Mouse (Mus musculus) stomach, embryonic 16.5 days (tissue): Measurements from ENCODE around the gene Ift27. TPM values are rescaled to one million over a fixed set of nuclear protein-coding genes. Genes with fewer than 3 reads are reported as not detected.

Experiments used
- ATAC-seq: fragments of 200-750 bp; cut with Nextera tagmentation; 2 replicates; pipeline ENCODE4 v1.8.0; 2017; ENCODE audit warnings: moderate number of reproducible peaks, moderate TSS enrichment; ENCODE audit not compliant: insufficient read depth, low FRiP score
- H3K27ac ChIP-seq: fragments of 300-500 bp; sonication (generic); 2 replicates; pipeline ENCODE4 v1.5.1; 2014; ENCODE audit warnings: low read length
- H3K27me3 ChIP-seq: fragments of 300-500 bp; sonication (generic); 2 replicates; pipeline ENCODE4 v1.6.1; 2014; ENCODE audit warnings: low read length, control low read depth, mixed read lengths; ENCODE audit not compliant: control insufficient read depth, insufficient read depth
- H3K36me3 ChIP-seq: fragments of 300-500 bp; sonication (generic); 2 replicates; pipeline ENCODE4 v1.6.1; 2014; ENCODE audit warnings: low read length; ENCODE audit not compliant: control insufficient read depth, insufficient read depth
- H3K4me1 ChIP-seq: fragments of 300-500 bp; sonication (generic); 2 replicates; pipeline ENCODE4 v1.6.1; 2014; ENCODE audit warnings: low read length, control low read depth, mixed read lengths; ENCODE audit not compliant: control insufficient read depth, insufficient read depth
- H3K4me2 ChIP-seq: fragments of 300-500 bp; sonication (generic); 2 replicates; pipeline ENCODE4 v1.6.1; 2014; ENCODE audit warnings: low read depth, low read length, mixed read lengths
- H3K4me3 ChIP-seq: fragments of 300-500 bp; sonication (generic); replicated peaks from 2 replicates; pipeline ENCODE4 v1.5.1; 2014; ENCODE audit warnings: mild to moderate bottlenecking, low read length
- H3K9ac ChIP-seq: fragments of 300-500 bp; sonication (generic); 2 replicates; pipeline ENCODE4 v1.6.1; 2014; ENCODE audit warnings: low read length
- H3K9me3 ChIP-seq: fragments of 300-500 bp; sonication (generic); replicated peaks from 2 replicates; pipeline ENCODE4 v1.6.1; 2016; ENCODE audit warnings: low read length, control low read depth; ENCODE audit not compliant: control insufficient read depth
- WGBS: fragments of 180-500 bp; shearing (Covaris S2); extraction: QIAGEN DNeasy Blood & Tissue Kit; methylation state at CpG from one replicate; pipeline ENCODE4 v1.1.7; 2014; 5-methylcytosine and 5-hydroxymethylcytosine counted together
- polyA plus RNA-seq: library from polyadenylated mRNA; unstranded; fragments of >200 nt; fragmentation: Nextera tagmentation; extraction: Ambion mirVana; gene quantifications from 2 replicates; pipeline ENCODE4 v1.2.1, GENCODE M21; 2015

Gene Ift27
- polyA plus RNA-seq, 1 experiment from 2014 or later, result 57.7 TPM

DNA sequence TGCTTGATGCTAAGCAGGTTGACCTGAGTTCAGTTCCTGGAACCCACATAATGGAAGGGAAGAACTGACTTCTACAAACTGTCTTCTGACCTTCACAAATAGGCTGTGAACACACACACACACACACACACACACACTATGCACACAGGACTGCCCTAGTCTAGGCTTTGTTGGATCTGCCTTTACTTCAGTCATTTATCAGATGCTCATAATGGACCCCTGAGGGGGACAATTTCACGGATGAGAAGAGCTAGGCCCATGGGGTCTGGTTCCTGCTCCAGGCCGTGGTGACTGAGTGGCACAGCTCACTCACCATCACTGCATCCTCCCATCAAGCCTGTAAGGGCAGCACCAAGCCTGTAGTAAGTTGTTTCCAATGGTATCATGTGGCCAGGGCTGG, 40.5 kb downstream of the Ift27 start:
- Histone ChIP-seq H3K4me2 (no peak overlapping the region), H3K27me3 (no peaks in the 10 kb centered on the region), H3K4me3 (no peak overlapping the region), H3K9ac (no peak overlapping the region), H3K27ac (no peak overlapping the region), H3K36me3 (no peaks in the 10 kb centered on the region), H3K4me1 (no peaks in the 10 kb centered on the region), H3K9me3 (no peaks in the 10 kb centered on the region)
- WGBS, result 51% methylated on average over 2 of the region's 2 CpGs
- no peak for ATAC-seq

DNA sequence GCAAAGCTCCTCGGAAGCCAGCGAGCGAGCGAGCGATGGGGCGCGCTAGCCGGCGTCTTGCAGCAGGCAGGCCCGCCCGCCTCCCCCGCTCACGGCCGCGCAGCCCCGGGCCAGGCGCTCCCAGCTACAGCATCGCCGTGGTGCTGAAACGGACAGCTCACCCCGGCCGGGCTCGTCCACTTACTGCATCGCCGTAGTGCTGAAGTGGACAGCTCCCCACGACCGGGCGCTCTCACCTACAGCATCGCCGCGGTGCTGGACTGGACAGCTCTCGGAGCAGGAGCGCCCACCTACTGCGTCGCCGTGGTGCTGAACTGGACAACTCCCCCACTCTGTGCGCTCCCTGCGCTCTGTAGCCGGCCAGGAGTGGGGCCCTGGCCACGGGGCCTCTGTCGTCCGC, 54.2 kb downstream of the Ift27 start, which contains the start of gene Cacng2:
TSS of gene Cacng2 (minus strand) at position 325 of the 400 bp plus-strand sequence.
- peak within 1 kb of the TSS; percentile 20 for H3K4me2 ChIP-seq
- no peaks in the 10 kb centered on the region for H3K36me3 ChIP-seq
- no peak within 1 kb of the TSS for H3K9ac ChIP-seq
- peak; percentile 96 for ATAC-seq
- no peaks in the 10 kb centered on the region for H3K9me3 ChIP-seq
- 0 out of 2 replicates have a peak within 1 kb of the TSS, but pooled peaks have one; percentile 3 for H3K4me3 ChIP-seq
- no peak within 1 kb of the TSS for H3K27ac ChIP-seq
- H3K27me3 ChIP-seq, result peaks cover 8% of the 10 kb centered on the region; the same call in 1 of the 2 replicates
- peaks cover 3% of the 10 kb centered on the region; the same call in 1 of the 2 replicates for H3K4me1 ChIP-seq
- under 1% methylated on average over 42 of the region's 42 CpGs for WGBS

GRCm38 (mm10) chr15:78119248-78119647, 54.7 kb downstream of the Ift27 start:
- Histone ChIP-seq H3K4me2 (peak overlapping the region; percentile 20), H3K4me3 (0 out of 2 replicates have a peak overlapping the region, but pooled peaks have one; percentile 3), H3K27ac (no peak overlapping the region), H3K36me3 (no peaks in the 10 kb centered on the region), H3K9ac (no peak overlapping the region), H3K27me3 (peaks cover 8% of the 10 kb centered on the region; the same call in 1 of the 2 replicates), H3K9me3 (no peaks in the 10 kb centered on the region), H3K4me1 (peaks cover 3% of the 10 kb centered on the region; the same call in 1 of the 2 replicates)
- ATAC-seq, result no peak
- WGBS, result 6% methylated on average over 35 of the region's 39 CpGs

DNA sequence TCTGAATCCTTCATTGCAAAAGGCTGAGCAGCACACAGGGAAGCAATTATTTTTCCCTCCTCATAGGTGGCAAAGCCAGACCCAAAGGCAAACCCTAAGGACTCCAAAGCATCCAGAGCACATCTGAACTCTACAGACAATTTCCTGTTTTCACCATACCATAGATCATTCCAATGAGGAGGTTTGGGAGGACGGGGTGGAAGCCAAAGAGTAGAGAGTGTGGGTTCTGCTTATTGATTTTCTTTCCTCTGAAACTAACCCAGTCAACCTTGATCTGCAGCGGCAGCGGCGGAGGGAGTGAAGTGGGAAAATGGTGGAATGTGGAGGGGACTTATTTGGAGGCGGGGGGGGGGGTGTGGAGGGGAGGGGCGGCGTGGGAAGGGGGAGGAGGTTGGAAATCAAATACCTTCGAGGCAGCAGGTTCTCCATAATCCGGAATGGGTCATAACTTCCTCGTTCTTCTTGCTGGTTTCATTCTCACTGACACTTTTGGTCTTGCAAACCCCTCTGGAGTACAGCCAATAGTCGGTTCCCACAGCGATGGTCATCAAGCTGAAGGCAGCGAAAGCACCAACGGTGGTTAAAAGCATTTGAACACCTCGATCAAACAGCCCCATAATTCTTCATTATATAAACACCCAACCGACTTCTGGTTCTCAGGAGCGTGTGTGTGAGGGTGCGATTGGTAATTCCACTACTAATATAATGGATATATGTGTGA, 55.5 kb downstream of the Ift27 start:
- Histone ChIP-seq H3K9ac (no peak overlapping the region), H3K4me1 (peaks cover 3% of the 10 kb centered on the region; the same call in 1 of the 2 replicates), H3K4me2 (no peak overlapping the region), H3K27me3 (peaks cover 8% of the 10 kb centered on the region; the same call in 1 of the 2 replicates), H3K27ac (no peak overlapping the region), H3K4me3 (no peak overlapping the region), H3K36me3 (no peaks in the 10 kb centered on the region), H3K9me3 (no peaks in the 10 kb centered on the region)
- ATAC-seq, result no peak
- 68% methylated on average over 17 of the region's 18 CpGs for WGBS

DNA sequence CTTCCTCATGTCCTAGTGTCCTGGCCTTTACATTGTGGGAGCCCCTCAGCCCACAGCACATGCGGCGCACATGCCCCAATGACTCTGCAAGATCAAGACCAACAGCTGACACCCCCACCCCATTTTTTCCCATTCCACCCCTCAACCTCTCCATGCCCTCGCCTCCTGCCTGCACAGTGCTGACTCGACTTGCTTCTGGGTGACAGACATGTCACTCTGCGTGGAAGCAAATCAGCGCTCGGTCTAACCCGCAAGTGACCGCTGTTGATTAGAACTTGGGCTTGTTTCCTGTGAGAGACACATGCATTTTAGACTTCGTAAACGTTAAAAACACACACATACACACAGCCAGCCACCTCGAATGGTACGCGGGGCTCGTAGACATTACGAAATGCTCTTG, 56.2 kb downstream of the Ift27 start:
- 89% methylated on average over 16 of the region's 16 CpGs for WGBS
- Histone ChIP-seq H3K4me2 (no peak overlapping the region), H3K4me3 (no peak overlapping the region), H3K27me3 (peaks cover 8% of the 10 kb centered on the region; the same call in 1 of the 2 replicates), H3K36me3 (no peaks in the 10 kb centered on the region), H3K9me3 (no peaks in the 10 kb centered on the region), H3K9ac (no peak overlapping the region), H3K27ac (no peak overlapping the region), H3K4me1 (peaks cover 3% of the 10 kb centered on the region; the same call in 1 of the 2 replicates)
- no peak for ATAC-seq

GRCm38 (mm10) chr15:78116936-78117335, 57.0 kb downstream of the Ift27 start:
- Histone ChIP-seq H3K4me1 (peaks cover 3% of the 10 kb centered on the region; the same call in 1 of the 2 replicates), H3K27me3 (peaks cover 8% of the 10 kb centered on the region; the same call in 1 of the 2 replicates), H3K9ac (no peak overlapping the region), H3K4me3 (no peak overlapping the region), H3K4me2 (no peak overlapping the region), H3K9me3 (no peaks in the 10 kb centered on the region), H3K36me3 (no peaks in the 10 kb centered on the region), H3K27ac (no peak overlapping the region)
- no peak for ATAC-seq
- WGBS, result 79% methylated on average over 10 of the region's 10 CpGs

DNA sequence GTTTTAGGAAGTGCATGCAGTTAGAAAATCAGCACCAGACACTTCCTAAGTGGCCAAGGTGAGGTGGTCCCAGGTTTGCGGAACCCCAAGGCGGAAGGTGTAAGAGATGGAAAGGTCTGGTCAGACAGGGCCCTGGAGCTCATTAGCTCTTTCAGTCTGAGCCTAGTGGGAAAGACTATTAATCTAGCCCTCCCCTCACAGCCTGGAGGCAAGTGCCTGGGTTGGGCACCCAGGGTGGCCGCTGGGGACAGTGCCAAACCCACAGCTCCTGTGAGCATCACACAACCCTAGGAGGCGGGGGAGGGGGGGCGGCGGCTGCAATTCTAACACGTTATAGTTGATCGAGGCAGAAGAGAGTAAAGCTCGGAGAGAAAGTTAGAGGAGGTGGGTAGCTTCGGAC, 57.7 kb downstream of the Ift27 start:
- no peak for ATAC-seq
- WGBS, result 68% methylated on average over 10 of the region's 10 CpGs

More for the DNA sequence above, 57.7 kb downstream of the Ift27 start:
- no peak overlapping the region for H3K4me3 ChIP-seq
- no peaks in the 10 kb centered on the region for H3K9me3 ChIP-seq
- peaks cover 3% of the 10 kb centered on the region; the same call in 1 of the 2 replicates for H3K4me1 ChIP-seq
- no peak overlapping the region for H3K9ac ChIP-seq
- H3K36me3 ChIP-seq, result no peaks in the 10 kb centered on the region
- H3K4me2 ChIP-seq, result no peak overlapping the region
- H3K27ac ChIP-seq, result no peak overlapping the region
- H3K27me3 ChIP-seq, result peaks cover 8% of the 10 kb centered on the region; the same call in 1 of the 2 replicates

Other genes with a start within 250 kb of the Ift27 start
- gene Txn2, start 245.1 kb downstream of the Ift27 start, polyA plus RNA-seq, result 232 and 253 TPM in 2 replicates
- gene Foxred2, start 217.4 kb downstream of the Ift27 start, polyA plus RNA-seq, result 2.9 and 3.3 TPM in 2 replicates
- 182 and 186 TPM in 2 replicates for gene Eif3d, start 203.3 kb downstream of the Ift27 start, polyA plus RNA-seq
- 0.04 and 0.08 TPM in 2 replicates for gene Cacng2, start 54.1 kb downstream of the Ift27 start, polyA plus RNA-seq
- gene Pvalb, start 32.3 kb upstream of the Ift27 start, polyA plus RNA-seq, result 0.25 and 0.28 TPM in 2 replicates
- gene Ncf4, start 70.7 kb upstream of the Ift27 start, polyA plus RNA-seq, result 7.5 and 11.9 TPM in 2 replicates
- gene Csf2rb2, start 131.6 kb upstream of the Ift27 start, polyA plus RNA-seq, result 0.42 and 0.90 TPM in 2 replicates
- 2.4 and 3.4 TPM in 2 replicates for gene Csf2rb, start 151.6 kb upstream of the Ift27 start, polyA plus RNA-seq
- not detected in 2 replicates for gene Tex33, start 221.8 kb upstream of the Ift27 start, polyA plus RNA-seq
- gene Tst, start 231.8 kb upstream of the Ift27 start, polyA plus RNA-seq, result 123 and 146 TPM in 2 replicates
- gene Mpst, start 232.3 kb upstream of the Ift27 start, polyA plus RNA-seq, result 6.8 TPM in 2 replicates